Mouse (Mus musculus): ENCODE data around the gene Mrgpra6. TPM values are rescaled to one million over a fixed set of nuclear protein-coding genes. Genes with fewer than 3 reads are reported as not detected.

The Mrgpra6 gene
- not detected for total RNA-seq (2021)
- long read RNA-seq, experiment 1: 0 reads
- long read RNA-seq, experiment 2: 0 reads

DNA sequence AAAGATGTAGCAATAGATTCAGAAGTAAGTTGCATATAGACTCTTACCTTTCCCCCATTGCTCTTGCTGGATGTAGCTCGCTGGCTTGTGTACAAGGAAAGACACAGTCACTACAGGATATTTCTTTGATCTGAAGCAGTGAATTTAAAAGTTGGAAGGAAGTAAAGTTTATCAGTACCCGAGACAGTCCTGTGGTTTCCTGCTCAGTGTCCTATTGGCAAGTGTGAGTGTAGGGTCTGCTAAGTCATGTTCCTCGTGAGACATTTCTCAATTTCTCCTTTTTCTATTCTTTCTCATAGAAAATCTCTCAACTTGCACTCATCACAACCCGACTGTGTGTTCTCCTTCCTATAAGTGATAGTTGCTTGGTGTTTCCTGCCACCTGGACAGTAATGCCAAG is at the start of gene Mrgpra6:
Mrgpra6 (minus strand) TSS at position 91 of the 400 bp plus-strand sequence.
- DNase-seq (ENCODE audit: low spot score): no peak

DNA sequence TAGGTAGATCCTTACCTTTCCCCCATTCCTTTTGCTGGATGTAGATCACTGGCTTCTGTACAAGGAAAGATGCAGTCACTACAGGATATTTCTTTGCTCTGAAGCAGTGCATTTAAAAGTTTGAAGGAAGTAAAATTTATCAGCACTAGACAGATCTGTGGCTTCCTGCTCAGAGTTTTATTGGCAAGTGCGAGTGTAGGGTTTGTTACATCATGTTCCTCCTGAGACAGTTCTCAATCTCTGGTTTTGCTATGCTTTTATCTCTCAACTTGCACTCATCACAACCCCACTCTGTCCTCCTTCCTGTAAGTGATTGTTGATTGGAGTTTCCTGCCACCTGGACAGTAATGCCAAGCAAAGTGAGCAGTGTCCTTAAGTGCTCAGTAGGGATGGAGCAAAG is 48.0 kb upstream of the Mrgpra6 start, which contains the start of gene Mrgpra9:
Mrgpra9 (minus strand) TSS at position 79 of the 400 bp plus-strand sequence.
- DNase-seq (ENCODE audit: low spot score): no peak

DNA sequence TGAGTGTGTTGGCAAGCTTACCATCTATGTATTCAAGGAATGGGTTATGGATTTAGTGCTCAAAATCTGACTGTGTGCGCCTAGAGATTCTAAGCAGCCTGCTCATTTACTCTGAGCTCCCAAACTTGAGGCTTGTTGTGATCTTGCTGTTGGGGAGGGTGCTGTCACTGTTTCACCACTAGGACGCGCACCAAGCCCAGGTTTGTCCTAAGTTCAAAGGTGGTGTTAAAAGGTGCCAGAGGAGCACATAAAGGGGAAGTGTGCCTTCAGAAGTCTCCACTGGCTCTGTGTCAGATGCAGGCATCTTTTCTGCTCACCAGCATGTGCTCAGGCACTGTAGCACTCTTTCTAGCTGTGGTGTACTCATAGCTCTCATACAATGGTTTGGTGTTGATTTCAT is 39.9 kb upstream of the Mrgpra6 start:
- DNase-seq (ENCODE audit: low spot score): no peak

DNA sequence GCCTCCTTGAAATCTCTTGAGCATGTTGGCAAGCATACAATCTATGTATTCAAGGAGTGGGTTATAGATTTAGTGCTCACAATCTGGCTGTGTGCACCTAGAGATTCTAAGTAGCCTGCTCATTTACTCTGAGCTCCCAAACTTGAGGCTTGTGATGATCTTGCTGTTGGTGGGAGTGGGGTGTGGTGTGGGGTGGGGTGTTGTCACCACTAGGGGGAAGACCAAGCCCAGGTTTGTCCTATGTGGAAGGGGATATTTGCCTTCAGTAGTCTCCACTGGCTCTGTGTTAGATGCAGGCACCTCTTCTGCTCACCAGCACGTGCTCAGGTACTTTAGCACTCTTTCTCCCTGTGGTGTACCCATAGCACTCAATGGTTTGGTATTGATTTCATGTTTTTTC is 9.4 kb downstream of the Mrgpra6 start:
- DNase-seq (ENCODE audit: low spot score): no peak

DNA sequence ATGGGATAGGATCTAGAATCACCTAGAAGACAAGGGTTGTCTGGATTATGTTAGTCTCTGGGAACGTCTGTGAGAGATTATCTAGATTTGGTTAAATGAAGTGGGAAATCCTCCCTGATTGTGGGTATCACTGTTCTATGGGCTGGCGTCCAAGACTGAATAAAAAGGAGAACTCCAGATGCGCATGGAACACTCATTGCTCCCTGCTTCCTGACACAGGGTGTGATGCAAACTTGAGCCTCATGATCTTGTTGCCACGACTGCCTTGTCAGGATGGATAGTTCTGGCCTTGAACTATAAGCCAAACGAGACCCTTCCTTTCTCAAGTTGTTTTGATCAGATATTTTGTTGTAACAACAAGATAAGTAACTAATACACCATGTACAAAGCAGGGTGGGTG is 33.9 kb downstream of the Mrgpra6 start:
- no peak for DNase-seq (ENCODE audit: low spot score)

DNA sequence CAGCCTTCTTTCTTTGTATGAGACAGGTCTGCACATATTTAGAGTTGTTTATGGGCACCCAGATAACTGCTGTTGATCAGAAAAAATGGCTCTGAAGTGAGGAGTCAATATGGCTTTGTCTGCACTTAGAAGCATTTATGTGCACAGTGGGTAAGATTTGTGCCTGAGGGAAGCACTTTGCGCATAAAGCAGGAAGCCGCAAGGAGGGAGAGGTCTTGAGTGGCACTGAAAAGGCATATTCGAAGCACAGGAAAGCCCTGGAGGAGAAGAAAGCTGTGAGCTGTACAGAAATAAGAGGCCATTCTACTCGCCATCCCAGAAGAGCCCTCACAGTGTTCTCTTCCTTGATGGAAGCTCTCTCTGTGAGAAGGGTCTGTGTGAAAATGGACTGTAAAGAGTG is 39.7 kb downstream of the Mrgpra6 start:
- no peak for DNase-seq (ENCODE audit: low spot score)

DNA sequence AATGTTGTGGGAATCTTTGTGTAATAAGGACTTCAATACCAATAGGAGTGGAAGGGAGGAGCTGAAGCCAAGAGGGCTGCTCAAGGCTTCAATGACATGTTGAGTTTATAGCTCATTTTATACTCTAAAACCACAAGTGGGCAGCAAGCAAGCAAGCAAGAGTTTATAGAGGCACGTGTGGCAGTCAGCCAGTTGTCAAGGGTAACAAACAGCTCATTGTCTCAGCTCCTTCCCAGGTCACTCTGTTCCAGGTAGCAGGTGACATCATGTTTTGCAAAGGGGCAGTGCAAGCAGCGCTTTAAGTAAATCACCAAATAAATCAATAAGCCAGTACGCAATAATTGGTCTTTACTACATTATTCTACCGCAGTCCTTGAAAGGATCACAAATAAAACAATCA is 41.5 kb downstream of the Mrgpra6 start:
- no peak for DNase-seq (ENCODE audit: low spot score)

DNA sequence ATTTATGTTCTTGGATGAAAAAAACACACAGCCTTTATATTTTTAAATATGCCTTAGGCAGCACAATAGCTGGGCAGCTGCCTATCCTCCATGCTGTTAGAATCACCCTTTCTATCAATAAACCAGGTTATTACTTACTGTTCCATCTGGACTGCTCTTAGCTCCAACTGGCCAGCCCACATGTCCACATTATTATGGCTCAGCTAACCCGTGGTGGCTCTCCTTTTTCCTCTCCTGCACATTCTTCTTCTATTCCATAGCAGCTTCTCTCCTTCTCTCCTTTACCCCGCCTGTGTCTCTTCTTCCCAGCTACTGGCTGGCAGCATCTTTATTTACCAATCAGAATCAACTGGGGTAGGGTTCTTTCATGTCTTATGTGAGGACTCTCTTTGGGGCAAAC is 46.3 kb downstream of the Mrgpra6 start:
- no peak for DNase-seq (ENCODE audit: low spot score)

DNA sequence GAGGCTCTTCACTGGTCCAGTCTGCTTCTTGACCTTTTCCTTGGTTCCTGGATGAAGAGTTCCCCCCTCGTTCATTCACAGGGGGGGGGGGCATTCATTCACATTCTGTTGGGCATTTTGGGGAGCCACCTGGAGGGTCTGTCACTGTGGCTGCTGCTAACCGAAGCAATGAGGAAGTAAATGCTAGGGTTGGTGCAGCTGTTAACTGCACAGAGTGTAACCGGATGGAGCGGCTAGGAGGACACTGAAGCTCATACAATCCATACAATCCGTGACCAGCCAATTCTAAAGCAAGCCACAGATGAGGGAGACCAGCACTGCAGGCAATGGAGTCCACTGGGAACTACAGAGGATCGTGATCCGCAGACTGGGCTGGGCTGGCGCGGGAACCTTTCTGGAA is 47.0 kb downstream of the Mrgpra6 start:
- no peak for DNase-seq (ENCODE audit: low spot score)

DNA sequence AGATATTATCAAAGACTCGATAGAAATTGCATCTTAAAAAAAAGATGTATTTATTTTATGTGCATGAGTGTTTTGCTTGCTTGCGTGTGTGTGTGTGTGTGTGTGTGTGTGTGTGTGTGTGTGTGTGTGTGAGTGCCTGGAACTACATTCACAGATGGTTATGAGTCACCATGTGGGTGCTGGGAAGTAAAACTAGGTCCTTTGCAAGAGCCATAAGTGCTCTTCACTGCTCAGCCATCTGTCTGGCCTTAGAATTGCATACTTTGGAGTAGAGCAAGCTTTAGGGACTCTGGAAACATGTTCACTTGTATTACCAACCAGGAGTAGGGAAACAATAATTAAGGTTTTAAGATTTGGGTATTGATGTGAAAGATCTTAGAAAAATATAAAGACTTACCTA is 48.9 kb downstream of the Mrgpra6 start:
- no peak for DNase-seq (ENCODE audit: low spot score)

DNA sequence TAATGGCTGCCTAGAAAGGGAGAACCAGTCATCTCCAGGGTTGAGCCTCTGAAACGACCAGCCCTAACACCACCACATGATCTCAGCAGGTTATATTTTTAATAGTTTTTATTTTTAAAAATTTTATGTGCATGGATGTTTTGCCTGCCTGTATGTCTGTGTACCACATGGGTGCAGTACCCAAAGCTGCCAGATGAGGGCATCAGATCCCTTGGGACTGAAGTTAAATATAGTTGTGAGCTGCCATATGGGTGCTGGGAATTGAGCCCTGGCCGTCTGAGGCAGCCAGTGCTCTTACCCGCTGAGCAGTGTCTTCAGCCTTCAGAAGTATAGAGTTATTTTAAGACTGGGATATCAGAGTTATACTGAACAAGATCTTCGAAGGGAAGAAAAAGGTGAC is 49.3 kb downstream of the Mrgpra6 start:
- DNase-seq (ENCODE audit: low spot score): no peak

DNA sequence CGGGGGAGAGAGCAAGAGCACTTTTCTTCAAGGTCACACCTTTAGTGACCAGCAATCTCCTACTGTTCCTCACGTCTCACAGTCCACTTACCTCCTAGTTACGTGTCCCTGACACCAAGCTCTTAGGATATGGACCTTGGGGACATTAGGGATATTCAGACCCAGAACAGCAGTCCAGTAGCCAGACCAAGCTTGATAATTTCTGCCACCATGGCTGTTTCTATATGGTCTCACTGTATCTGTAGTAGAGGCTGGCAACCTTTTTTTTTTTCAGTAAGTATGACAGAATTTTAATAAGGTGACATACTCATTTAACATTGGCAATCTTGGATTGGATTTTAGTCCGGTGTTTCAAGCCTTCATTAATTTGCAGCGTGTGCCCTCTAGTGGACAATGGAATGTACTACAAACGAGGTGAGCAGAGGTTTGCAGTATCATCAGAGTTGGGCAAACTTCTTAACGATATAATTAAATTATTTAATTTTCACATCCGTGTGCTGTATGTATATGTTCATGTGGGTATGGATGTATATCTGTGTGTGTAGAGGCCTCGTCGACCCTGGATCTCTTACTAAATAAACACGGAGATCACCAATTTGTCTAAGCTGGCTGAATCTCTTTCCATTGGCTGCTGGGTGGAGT is 54.2 kb downstream of the Mrgpra6 start:
- peak; percentile 38 for DNase-seq (ENCODE audit: low spot score)

DNA sequence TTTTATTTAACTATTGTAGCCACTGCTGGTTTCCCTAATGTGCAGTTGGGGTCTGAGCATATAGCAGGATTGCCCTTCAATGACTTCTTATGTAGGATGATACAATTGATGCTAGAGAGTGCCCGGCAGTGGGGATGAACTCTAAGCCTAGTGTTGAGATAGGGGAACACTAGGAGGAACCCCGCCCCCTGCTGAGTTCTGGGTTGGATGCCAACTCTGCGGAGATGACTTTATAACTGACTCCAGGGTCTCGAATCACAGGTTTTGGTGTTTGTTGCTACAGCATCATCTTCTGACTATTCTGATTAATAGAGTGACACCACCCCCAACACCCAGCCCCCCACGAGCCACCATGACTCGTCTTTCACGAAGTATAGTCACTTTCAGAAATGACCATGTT is 56.4 kb downstream of the Mrgpra6 start:
- DNase-seq (ENCODE audit: low spot score): no peak

DNA sequence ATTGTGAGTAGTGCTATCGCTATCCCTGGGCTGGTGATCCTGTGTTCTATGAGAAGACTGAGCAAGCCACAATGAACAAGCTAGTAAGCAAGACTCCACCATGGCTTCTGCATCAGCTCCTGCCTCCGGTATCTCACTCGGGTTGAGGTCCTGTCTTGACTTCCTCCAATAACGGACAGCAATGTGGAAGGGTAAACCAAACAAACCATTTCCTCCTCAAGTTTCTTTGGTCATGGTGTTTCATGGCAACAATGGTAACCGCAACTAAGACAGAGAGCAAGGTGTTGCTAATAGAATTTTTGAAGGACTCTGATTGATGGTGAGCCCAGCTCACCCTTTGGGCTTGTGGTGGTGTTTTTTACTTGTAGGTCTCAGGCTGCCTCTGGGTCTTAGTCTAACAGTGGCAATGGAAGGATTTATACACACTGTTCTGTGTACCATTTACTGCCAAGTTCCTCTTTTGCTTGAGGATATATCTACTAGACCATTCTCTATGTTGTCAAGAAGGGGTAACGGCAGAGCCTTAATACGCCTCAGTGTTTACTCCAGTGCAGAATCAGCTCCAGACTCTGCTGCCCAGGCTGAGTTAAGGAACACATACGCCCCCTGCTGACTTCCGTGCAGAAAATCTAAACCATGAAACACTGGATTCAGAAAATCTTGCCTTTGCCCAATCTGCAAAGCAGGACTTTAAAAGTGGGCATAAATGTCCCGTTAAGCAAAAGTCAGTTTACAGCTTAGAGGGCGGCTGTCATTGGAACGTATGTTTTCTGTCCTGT is 58.5 kb downstream of the Mrgpra6 start:
- no peak for DNase-seq (ENCODE audit: low spot score)

DNA sequence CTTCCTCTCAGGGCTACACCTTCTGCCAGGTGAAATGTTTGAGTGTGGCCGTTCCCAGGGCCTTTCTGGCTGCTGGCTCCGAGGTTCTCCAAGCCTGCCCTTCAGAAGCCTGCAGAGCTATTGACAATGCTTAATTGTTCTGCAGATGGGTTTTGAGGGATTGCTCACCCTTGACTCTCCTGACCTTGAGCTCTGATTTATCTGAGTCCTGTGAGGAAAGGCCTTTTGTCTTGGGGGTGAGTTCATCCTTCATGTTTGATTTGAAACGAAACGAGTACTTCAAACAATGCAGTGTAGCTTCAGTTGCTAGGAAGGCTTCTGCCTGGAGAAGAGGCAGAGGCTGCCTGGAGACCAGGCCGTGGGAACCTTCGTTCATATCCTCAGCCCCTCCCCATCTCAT is 60.4 kb downstream of the Mrgpra6 start:
- DNase-seq (ENCODE audit: low spot score): no peak

DNA sequence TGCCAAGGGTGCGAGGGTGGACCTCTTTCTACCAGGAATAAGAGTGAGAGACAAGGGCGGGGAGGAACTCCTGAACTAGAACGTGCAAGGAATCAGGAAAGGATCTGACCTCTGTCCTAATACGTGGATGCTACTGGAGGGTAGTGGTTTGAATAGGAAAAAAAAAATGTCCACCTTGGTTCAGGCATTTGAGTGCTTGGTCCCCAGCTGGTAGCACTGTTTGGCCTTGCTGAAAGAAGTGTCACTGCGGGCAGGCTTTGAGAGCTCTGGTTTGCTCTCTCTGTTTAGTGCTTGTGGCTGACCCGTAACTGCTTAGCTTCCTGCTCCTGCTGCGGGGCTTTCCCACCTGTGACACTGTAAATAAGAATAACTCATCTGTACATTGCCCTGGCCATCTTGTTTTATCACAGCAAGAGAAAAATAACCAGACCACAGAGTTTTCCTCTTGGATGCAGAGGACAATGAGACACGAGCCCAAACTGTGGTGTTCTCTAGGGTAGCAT is 64.8 kb downstream of the Mrgpra6 start:
- no peak for DNase-seq (ENCODE audit: low spot score)

Other genes starting within 250 kb of the Mrgpra6 start
- gene Uevld, start 246.4 kb downstream of the Mrgpra6 start, total RNA-seq (2021): 10 to 100 TPM; 10.5 to 11.5 TPM
- gene Gm9999, start 221.3 kb downstream of the Mrgpra6 start, total RNA-seq (2021): not detected
- gene Spty2d1, start 196.5 kb downstream of the Mrgpra6 start, total RNA-seq (2021): 1 to 10 TPM; 4.5 to 4.7 TPM
- 1 to 10 TPM; 3.2 to 4.1 TPM for gene Tmem86a, start 154.3 kb downstream of the Mrgpra6 start, total RNA-seq (2021)
- gene Ptpn5, start 71.2 kb downstream of the Mrgpra6 start, total RNA-seq (2021): not detected
- not detected for gene Mrgpra9, start 47.9 kb upstream of the Mrgpra6 start, total RNA-seq (2021)
- not detected for gene Mrgpra1, start 149.3 kb upstream of the Mrgpra6 start, total RNA-seq (2021)
- gene Mrgpra2a, start 247.2 kb upstream of the Mrgpra6 start, total RNA-seq (2021): not detected

All from gastrocnemius, adult 18-20 months (tissue).